Mouse (Mus musculus): ENCODE results near the gene Acp1.

The Acp1 gene

DNA sequence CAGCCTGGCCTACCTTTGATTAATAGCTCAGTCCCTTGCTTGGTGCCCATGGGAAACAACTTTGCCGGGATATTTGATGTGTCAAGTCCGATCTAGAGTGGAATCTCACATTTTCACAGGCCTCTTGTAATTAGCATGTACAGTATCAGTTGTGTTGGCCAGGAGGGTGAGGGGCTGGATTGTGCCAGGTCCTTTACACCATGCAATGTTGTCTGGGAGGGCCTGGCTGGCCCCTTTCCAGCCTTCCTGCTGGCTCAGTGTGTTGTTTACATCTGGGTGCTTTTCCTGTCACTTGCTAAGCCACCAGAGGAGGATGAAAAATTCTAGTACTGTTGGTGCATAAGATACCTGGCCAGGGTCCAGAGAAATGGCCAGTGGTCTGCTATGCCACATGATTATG is 47.0 kb downstream of the Acp1 start:
- DNase-seq (ENCODE audit: low spot score) = no peak

GRCm38 (mm10) chr12:30856172-30856571 is 55.2 kb downstream of the Acp1 start:
- DNase-seq (ENCODE audit: low spot score) = no peak

GRCm38 (mm10) chr12:30855442-30856159 is 55.8 kb downstream of the Acp1 start:
- DNase-seq (ENCODE audit: low spot score) = no peak

DNA sequence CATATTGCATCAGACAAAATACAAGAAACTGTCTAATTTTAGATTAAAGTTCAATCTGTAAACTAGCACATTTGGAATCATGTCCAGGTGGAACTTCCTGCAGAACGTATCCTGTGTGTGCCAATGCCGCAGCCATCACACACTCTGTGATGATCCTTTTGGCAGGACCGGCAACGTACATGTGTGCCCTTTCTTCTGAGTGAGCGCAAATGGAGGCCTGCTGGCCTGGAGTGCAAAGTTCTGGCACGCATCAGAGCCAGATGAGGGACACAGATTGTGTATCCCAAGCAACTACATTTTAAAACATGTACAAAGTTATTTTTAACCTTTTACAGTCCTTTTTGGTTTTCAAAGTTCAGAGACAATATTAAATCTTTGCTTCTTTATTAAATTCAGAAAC is 59.5 kb downstream of the Acp1 start:
- DNase-seq (ENCODE audit: low spot score) = no peak

GRCm38 (mm10) chr12:30850902-30851301 is 60.5 kb downstream of the Acp1 start:
- DNase-seq (ENCODE audit: low spot score) = no peak

DNA sequence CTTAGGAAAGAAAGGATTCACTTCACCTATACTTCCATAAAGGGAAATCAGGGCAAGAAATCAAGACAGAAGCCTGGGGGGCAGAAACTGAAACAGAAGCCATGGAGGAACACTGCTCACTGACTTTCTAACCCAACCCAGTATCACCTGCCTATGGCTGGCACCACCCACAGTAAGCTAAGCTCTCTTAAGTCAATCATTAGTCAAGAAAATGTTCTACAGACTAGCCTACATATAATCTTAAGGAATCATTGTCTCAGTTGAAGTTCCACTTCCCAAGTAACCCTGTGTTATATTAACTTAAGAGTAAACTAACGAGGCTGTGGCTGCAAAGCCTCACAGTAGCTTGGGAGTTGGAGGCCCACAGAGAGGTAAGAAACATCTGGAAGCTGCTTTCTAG is 62.9 kb downstream of the Acp1 start:
- DNase-seq (ENCODE audit: low spot score) = no peak
